Mouse (Mus musculus) adrenal gland, postnatal 10 days (tissue): ENCODE results near the gene Nepro. TPM values are rescaled to one million over a fixed set of nuclear protein-coding genes. Genes with fewer than 3 reads are reported as not detected.

Source experiments
- DNase-seq: peaks from one replicate; pipeline ENCODE4 v3.0.0; 2021; ENCODE audit warnings: mixed read lengths
- total RNA-seq, 2 experiments: library from RNA; stranded (reverse); gene quantifications; 2 replicates each; pipeline ENCODE4 v1.2.3; 2021

Gene Nepro
- total RNA-seq, 2 experiments from 2014 or later, result 9.1 to 9.3 TPM

- no peak for DNase-seq
Observed at GRCm38 (mm10) chr16:44766320-44766892, 42.3 kb downstream of the Nepro start.

- no peak for DNase-seq
Observed at GRCm38 (mm10) chr16:44767506-44767905, 43.4 kb downstream of the Nepro start.

- no peak for DNase-seq
Observed at GRCm38 (mm10) chr16:44767967-44768366, 43.9 kb downstream of the Nepro start.

- DNase-seq, result no peak
Observed at GRCm38 (mm10) chr16:44772577-44772976, 48.5 kb downstream of the Nepro start.

GRCm38 (mm10) chr16:44773673-44774072 lies 49.6 kb downstream of the Nepro start:
- DNase-seq, result no peak

GRCm38 (mm10) chr16:44774201-44774600 lies 50.1 kb downstream of the Nepro start:
- no peak for DNase-seq

GRCm38 (mm10) chr16:44778538-44779147 lies 54.5 kb downstream of the Nepro start:
- DNase-seq, result no peak

GRCm38 (mm10) chr16:44779494-44779893 lies 55.4 kb downstream of the Nepro start:
- DNase-seq, result no peak

- DNase-seq, result no peak
Observed at GRCm38 (mm10) chr16:44780751-44781150, 56.6 kb downstream of the Nepro start.

Other genes starting within 250 kb of the Nepro start
- 10 to 100 TPM; 33.5 to 35.9 TPM for gene Boc, start 165.4 kb upstream of the Nepro start, total RNA-seq
- 10 to 100 TPM; 16.7 to 21.6 TPM for gene Gtpbp8, start 22.1 kb downstream of the Nepro start, total RNA-seq
- gene Cd200r1, start 41.4 kb downstream of the Nepro start, total RNA-seq, result under 1 TPM; 0.67 to 0.84 TPM
- under 1 TPM in 1 of 2 experiments, not detected in 1; 0.18 TPM for gene Cd200r4, start 87.4 kb downstream of the Nepro start, total RNA-seq
- not detected for gene Cd200r2, start 142.8 kb downstream of the Nepro start, total RNA-seq
- under 1 TPM; 0.15 to 0.21 TPM for gene Cd200r3, start 219.4 kb downstream of the Nepro start, total RNA-seq